Mouse (Mus musculus) cerebellum, adult 2 months (tissue): Measurements from ENCODE around the gene Nacc1.

Source experiments
- CTCF ChIP-seq: fragments of 200-500 bp; IDR thresholded peaks from 2 replicates; pipeline ENCODE4 v1.5.1; 2011; ENCODE audit warnings: low read depth, mild to moderate bottlenecking, control low read depth, low read length, moderate library complexity, borderline replicate concordance; ENCODE audit not compliant: insufficient read depth
- POLR2A ChIP-seq: fragments of 200-500 bp; IDR thresholded peaks from 2 replicates; pipeline ENCODE4 v1.6.1; 2011; ENCODE audit warnings: low read length, control low read depth, borderline replicate concordance; ENCODE audit not compliant: insufficient read depth

DNA sequence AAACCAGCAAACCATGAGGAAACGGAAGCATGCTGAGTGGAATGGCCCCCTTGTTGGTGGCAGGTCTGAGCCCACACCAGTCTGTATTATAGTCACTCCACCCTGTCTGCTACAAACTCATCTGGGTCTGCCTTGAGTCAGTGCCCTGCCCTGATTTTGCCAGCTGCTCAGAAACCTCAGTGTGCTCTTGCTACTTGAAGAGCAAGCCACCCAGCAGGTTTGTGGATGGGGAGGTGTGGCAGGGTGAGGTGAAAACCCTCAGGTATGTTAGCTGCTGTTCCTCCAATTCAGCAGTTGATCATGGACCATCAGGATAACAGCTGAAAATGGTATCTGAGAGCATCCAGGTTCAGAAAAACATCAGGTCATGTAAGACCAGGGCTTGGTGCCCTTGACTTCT lies 19.6 kb downstream of the Nacc1 start:
- no peak for TF ChIP-seq CTCF
- no peak for TF ChIP-seq POLR2A
